Mouse (Mus musculus): Measurements from ENCODE around the gene Ctnna3. TPM values are rescaled to one million over a fixed set of nuclear protein-coding genes. Genes with fewer than 3 reads are reported as not detected.

Ctnna3 gene
- total and polyA plus RNA-seq, 3 experiments = not detected

DNA sequence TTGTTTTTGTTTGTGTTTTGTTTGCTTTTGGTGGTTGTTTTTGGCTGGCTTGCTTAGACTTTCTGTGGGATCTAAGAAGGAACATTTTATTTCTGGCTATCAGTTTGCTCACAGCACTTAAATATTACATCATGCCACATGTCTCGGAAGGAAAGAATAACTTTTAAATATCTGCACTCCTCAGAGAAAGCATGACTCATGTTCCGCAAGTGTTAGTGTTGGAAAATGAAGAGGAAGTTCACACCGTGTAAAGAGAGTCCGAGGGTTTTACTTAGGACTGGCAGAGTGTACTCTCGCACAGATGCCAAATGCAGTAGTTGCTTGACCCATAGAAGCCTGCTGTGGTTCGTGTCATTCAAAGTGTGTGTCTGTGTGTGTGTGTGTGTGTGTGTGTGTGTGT, 619.3 kb downstream of the Ctnna3 start (continued):
- TF ChIP-seq HCFC1 (IDR thresholded peaks at IDR 0.05; ENCODE audit: low read depth, low read length) = no peak

DNA sequence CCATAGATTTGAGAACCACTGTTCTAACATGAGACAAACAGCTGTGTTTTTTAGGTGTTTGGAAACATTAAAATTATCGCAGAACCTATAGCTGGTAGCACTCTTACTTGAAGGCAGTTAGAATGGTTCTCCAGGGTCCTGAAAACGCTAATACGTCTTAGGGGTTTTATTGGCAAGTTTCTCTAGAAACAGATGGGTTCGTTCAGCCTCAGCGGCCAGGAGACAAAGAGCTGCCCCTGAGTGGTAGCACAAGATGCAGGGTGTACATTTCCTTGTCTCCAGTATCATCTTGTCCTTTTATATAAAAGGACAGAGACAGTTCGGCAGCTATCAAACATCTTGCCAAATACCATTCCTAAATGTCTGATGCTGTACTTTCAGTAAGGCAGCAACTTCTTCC, 620.0 kb downstream of the Ctnna3 start:
- no peaks in the 10 kb centered on the region for H3K9me3 ChIP-seq (replicated peaks; ENCODE audit: insufficient read depth, low read length)

DNA sequence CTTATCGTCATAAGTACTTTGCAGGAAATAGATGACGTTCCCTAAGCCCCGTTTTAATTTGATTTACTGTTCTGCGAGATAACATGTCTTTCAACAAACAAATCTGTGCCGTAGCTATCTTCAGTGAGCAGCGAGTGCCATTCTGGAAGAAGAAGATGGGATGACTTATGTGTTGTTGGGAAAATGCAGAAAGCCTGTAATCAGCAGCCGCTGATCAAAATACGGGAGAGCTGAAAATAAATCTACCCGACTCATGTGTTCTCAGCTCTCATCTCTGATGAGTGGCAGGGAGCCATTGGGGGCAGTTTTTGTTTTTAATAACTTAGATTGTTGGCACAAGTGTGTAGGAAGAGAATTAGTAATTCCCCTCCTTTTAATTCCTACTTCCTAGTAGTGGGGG, 633.8 kb downstream of the Ctnna3 start:
- Histone ChIP-seq H3K4me1 (ENCODE audit: control insufficient read depth in 1 of 2, insufficient read depth in 2 of 2, low read length in 2 of 2) (no peaks in the 10 kb centered on the region), H3K9me3 (replicated peaks; ENCODE audit: insufficient read depth, low read length) (no peaks in the 10 kb centered on the region)
- DNase-seq (ENCODE audit: low read depth, low spot score) = no peak

More for the DNA sequence above, 620.0 kb downstream of the Ctnna3 start:
- TF ChIP-seq ETS1 (IDR thresholded peaks at IDR 0.05; ENCODE audit: low read depth, low read length) (no peak), EP300 (IDR thresholded peaks at IDR 0.05; ENCODE audit: low read depth in 1 of 2, low read length in 2 of 2) (no peak), ZKSCAN1 (IDR thresholded peaks at IDR 0.05; ENCODE audit: low read depth, low read length) (no peak), CTCF (IDR thresholded peaks at IDR 0.05 in 2 of 3, conservative IDR thresholded peaks at IDR 0.05 in 1 of 3; ENCODE audit: control insufficient read depth in 1 of 3, insufficient read depth in 1 of 3, low read depth in 2 of 3, low read length in 3 of 3, poor library complexity in 1 of 3, severe bottlenecking in 1 of 3) (no peak), MXI1 (IDR thresholded peaks at IDR 0.05; ENCODE audit: low read depth, low read length) (no peak), ZC3H11A (IDR thresholded peaks at IDR 0.05; ENCODE audit: low read depth, low read length) (no peak), NELFE (IDR thresholded peaks at IDR 0.05; ENCODE audit: low read depth, low read length) (no peak)
- no peak for DNase-seq (ENCODE audit: low read depth, low spot score)
- no peaks in the 10 kb centered on the region for H3K79me2 ChIP-seq (ENCODE audit: control insufficient read depth, insufficient read depth, low read length, poor library complexity)
- no peaks in the 10 kb centered on the region for H3K36me3 ChIP-seq (ENCODE audit: control insufficient read depth in 1 of 2, insufficient read depth in 2 of 2, low read length in 2 of 2)
- no peak overlapping the region for H3K9ac ChIP-seq (ENCODE audit: control insufficient read depth, low read depth, low read length, poor library complexity, severe bottlenecking)
- H3K27me3 ChIP-seq (ENCODE audit: control insufficient read depth in 1 of 2, insufficient read depth in 2 of 2, low read length in 2 of 2) = no peaks in the 10 kb centered on the region
- H3K27ac ChIP-seq (ENCODE audit: control insufficient read depth, low read depth, low read length) = no peak overlapping the region
- H3K4me1 ChIP-seq (ENCODE audit: control insufficient read depth in 1 of 2, insufficient read depth in 2 of 2, low read length in 2 of 2) = no peaks in the 10 kb centered on the region
- H3K4me3 ChIP-seq (ENCODE audit: control insufficient read depth in 1 of 2, insufficient read depth in 1 of 2, low read depth in 2 of 2, low read length in 2 of 2) = no peak overlapping the region

DNA sequence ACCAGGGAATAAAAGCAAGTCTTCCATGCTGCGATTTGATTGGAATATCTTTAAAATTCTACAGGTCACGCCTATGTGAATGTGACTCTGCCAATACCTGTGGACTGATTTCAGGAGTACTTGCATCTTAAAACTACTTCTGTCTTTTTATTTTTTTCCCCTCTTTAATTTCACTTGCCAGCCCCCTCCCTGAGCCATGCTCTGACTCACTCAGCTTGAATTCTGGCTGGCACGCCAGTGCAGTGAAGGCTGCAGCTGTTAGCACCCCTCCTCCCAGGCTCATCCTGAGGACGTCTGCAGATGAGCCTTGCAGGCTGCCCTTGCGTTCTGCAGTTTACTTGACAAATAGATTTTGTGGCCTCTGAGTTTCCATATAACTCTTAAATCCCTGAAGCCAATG, 646.0 kb downstream of the Ctnna3 start:
- Histone ChIP-seq H3K4me3 (ENCODE audit: control insufficient read depth in 1 of 2, insufficient read depth in 1 of 2, low read depth in 2 of 2, low read length in 2 of 2) (no peak overlapping the region), H3K27me3 (ENCODE audit: control insufficient read depth in 1 of 2, insufficient read depth in 2 of 2, low read length in 2 of 2) (no peaks in the 10 kb centered on the region), H3K9ac (ENCODE audit: control insufficient read depth, low read depth, low read length, poor library complexity, severe bottlenecking) (no peak overlapping the region), H3K27ac (ENCODE audit: control insufficient read depth, low read depth, low read length) (no peak overlapping the region), H3K9me3 (replicated peaks; ENCODE audit: insufficient read depth, low read length) (no peaks in the 10 kb centered on the region), H3K79me2 (ENCODE audit: control insufficient read depth, insufficient read depth, low read length, poor library complexity) (no peaks in the 10 kb centered on the region), H3K36me3 (ENCODE audit: control insufficient read depth in 1 of 2, insufficient read depth in 2 of 2, low read length in 2 of 2) (no peaks in the 10 kb centered on the region), H3K4me1 (ENCODE audit: control insufficient read depth in 1 of 2, insufficient read depth in 2 of 2, low read length in 2 of 2) (no peaks in the 10 kb centered on the region)
- TF ChIP-seq CHD1 (IDR thresholded peaks at IDR 0.05; ENCODE audit: low read depth, low read length) = no peak
- TF ChIP-seq TCF12 (IDR thresholded peaks at IDR 0.05; ENCODE audit: low read depth, low read length) = no peak
- no peak for TF ChIP-seq USF2 (IDR thresholded peaks at IDR 0.05; ENCODE audit: borderline replicate concordance in 1 of 2, insufficient read depth in 1 of 2, low read depth in 1 of 2, low read length in 2 of 2)
- no peak for TF ChIP-seq ETS1 (IDR thresholded peaks at IDR 0.05; ENCODE audit: low read depth, low read length)
- no peak for TF ChIP-seq POLR2A (IDR thresholded peaks at IDR 0.05; ENCODE audit: control insufficient read depth in 1 of 2, insufficient read depth in 1 of 2, low read depth in 1 of 2, low read length in 2 of 2, poor library complexity in 1 of 2)
- no peak for TF ChIP-seq CTCF (IDR thresholded peaks at IDR 0.05 in 2 of 3, conservative IDR thresholded peaks at IDR 0.05 in 1 of 3; ENCODE audit: control insufficient read depth in 1 of 3, insufficient read depth in 1 of 3, low read depth in 2 of 3, low read length in 3 of 3, poor library complexity in 1 of 3, severe bottlenecking in 1 of 3)
- no peak for TF ChIP-seq E2F4 (IDR thresholded peaks at IDR 0.05; ENCODE audit: borderline replicate concordance, low read depth, low read length)
- no peak for TF ChIP-seq ELF1 (IDR thresholded peaks at IDR 0.05; ENCODE audit: low read depth, low read length)
- TF ChIP-seq ZKSCAN1 (IDR thresholded peaks at IDR 0.05; ENCODE audit: low read depth, low read length) = no peak
- no peak for DNase-seq (ENCODE audit: low read depth, low spot score)

More for the DNA sequence above, 633.8 kb downstream of the Ctnna3 start:
- no peaks in the 10 kb centered on the region for H3K36me3 ChIP-seq (ENCODE audit: control insufficient read depth in 1 of 2, insufficient read depth in 2 of 2, low read length in 2 of 2)
- no peaks in the 10 kb centered on the region for H3K27me3 ChIP-seq (ENCODE audit: control insufficient read depth in 1 of 2, insufficient read depth in 2 of 2, low read length in 2 of 2)
- TF ChIP-seq ZMIZ1 (IDR thresholded peaks at IDR 0.05; ENCODE audit: low read depth, low read length) = no peak
- TF ChIP-seq ZKSCAN1 (IDR thresholded peaks at IDR 0.05; ENCODE audit: low read depth, low read length) = no peak
- no peak for TF ChIP-seq POLR2AphosphoS5 (IDR thresholded peaks at IDR 0.05; ENCODE audit: borderline replicate concordance, low read depth, low read length)
- TF ChIP-seq TAL1 (IDR thresholded peaks at IDR 0.05; ENCODE audit: low read length) = no peak
- TF ChIP-seq POLR2AphosphoS2 (IDR thresholded peaks at IDR 0.05; ENCODE audit: low read length) = no peak
- no peak for TF ChIP-seq SMC3 (IDR thresholded peaks at IDR 0.05; ENCODE audit: low read depth, low read length)
- TF ChIP-seq CHD1 (IDR thresholded peaks at IDR 0.05; ENCODE audit: low read depth, low read length) = no peak
- TF ChIP-seq RCOR1 (IDR thresholded peaks at IDR 0.05; ENCODE audit: low read depth, low read length) = no peak
- TF ChIP-seq KAT2A (conservative IDR thresholded peaks at IDR 0.05; ENCODE audit: low read depth, low read length) = no peak
- no peak for TF ChIP-seq SIN3A (IDR thresholded peaks at IDR 0.05; ENCODE audit: low read length)
- TF ChIP-seq ZC3H11A (IDR thresholded peaks at IDR 0.05; ENCODE audit: low read depth, low read length) = no peak
- no peaks in the 10 kb centered on the region for H3K79me2 ChIP-seq (ENCODE audit: control insufficient read depth, insufficient read depth, low read length, poor library complexity)
- no peak overlapping the region for H3K9ac ChIP-seq (ENCODE audit: control insufficient read depth, low read depth, low read length, poor library complexity, severe bottlenecking)
- H3K4me3 ChIP-seq (ENCODE audit: control insufficient read depth in 1 of 2, insufficient read depth in 1 of 2, low read depth in 2 of 2, low read length in 2 of 2) = no peak overlapping the region
- H3K27ac ChIP-seq (ENCODE audit: control insufficient read depth, low read depth, low read length) = no peak overlapping the region
